Mouse (Mus musculus): ENCODE data around the gene Gm13306. TPM values are rescaled to one million over a fixed set of nuclear protein-coding genes. Genes with fewer than 3 reads are reported as not detected.
"Not testable (repeated sequence)": the region's sequence is repeated elsewhere in the genome, so short reads cannot be mapped to it uniquely, and the experiment has no call there.

The Gm13306 gene
- 20.2 and 24.2 TPM in 2 replicates for polyA plus RNA-seq (2012; rRNA removed)

DNA sequence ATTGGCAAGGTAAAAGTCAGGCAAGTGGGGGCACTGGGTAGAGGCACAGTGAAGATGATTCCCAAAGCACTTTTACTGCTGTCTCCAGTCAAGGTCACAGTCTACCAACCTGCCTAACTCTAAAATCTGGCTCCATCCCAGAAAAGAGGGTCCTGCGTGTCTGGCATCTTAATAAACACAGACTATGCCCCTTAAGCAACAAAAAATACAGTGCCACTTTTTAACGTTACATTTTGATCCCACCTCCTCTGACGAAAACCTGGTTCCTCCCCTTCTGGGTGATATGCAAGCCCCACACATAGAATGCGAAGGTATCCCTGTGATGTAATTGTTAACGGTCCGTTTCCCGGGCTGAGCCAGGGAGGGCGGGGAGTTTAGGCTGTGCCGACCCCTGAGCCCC lies at the start of gene Gm13306:
Gm13306 (plus strand) TSS at position 301 of the 400 bp plus-strand sequence.
- not testable (repeated sequence) for H3K36me3 ChIP-seq (ENCODE audit: control insufficient read depth, insufficient read depth, low read length); DNase-seq; H3K4me1 ChIP-seq (replicated peaks; ENCODE audit: control insufficient read depth, insufficient read depth, low read length); H3K4me3 ChIP-seq (ENCODE audit: control insufficient read depth, insufficient read depth, low read length); H3K27ac ChIP-seq (ENCODE audit: control insufficient read depth, insufficient read depth, low read length); H3K27me3 ChIP-seq (ENCODE audit: control insufficient read depth, insufficient read depth, low read length)
- no CpG with 5 or more reads among the region's 9 CpGs for WGBS

DNA sequence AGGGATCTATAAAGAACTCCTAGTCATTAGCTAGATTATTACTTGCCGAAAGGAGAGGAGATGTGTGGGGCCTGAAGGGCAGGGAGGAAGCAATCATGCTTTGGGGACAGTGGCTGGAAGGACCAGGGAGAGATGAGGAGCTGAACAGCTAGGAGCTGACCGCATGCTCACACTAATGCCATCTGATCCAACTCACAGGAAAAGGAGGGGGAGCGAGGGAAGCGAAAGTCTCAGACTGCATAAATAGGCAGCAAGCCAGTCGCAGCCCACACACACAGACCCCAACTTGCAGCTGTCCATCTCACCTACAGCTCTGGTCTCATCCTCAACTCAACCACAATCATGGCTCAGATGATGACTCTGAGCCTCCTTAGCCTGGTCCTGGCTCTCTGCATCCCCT lies 38.7 kb upstream of the Gm13306 start, which contains the start of gene Gm13304:
Gm13304 (plus strand) TSS at position 301 of the 400 bp plus-strand sequence.
- not testable (repeated sequence) for H3K36me3 ChIP-seq (ENCODE audit: control insufficient read depth, insufficient read depth, low read length); H3K27me3 ChIP-seq (ENCODE audit: control insufficient read depth, insufficient read depth, low read length); H3K4me1 ChIP-seq (replicated peaks; ENCODE audit: control insufficient read depth, insufficient read depth, low read length); H3K4me3 ChIP-seq (ENCODE audit: control insufficient read depth, insufficient read depth, low read length); H3K27ac ChIP-seq (ENCODE audit: control insufficient read depth, insufficient read depth, low read length); DNase-seq
- WGBS: no CpG with 5 or more reads among the region's 5 CpGs

DNA sequence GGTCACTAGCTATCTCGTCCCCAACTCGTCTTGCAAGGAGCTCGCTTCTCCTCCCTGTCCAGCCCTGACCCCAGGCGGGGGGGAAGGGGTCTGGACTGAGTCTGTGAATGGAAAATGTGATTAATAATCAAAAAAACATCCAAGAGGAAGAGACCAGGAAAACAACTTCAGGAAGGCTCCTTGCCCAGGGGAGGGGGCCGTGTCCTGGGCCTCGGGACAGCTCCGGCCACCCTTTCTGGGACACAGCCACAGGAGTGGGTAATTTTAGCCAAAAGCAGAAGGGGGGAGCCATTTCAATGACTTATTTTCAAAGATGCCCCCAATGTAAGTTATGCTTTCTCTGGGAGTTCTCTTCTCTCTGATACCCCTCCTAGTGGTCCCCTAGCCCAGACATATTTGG lies 15.3 kb downstream of the Gm13306 start, which contains the start of gene Gm13305:
Gm13305 (minus strand) TSS at position 101 of the 400 bp plus-strand sequence.
- not testable (repeated sequence) for H3K4me3 ChIP-seq (ENCODE audit: control insufficient read depth, insufficient read depth, low read length); H3K4me1 ChIP-seq (replicated peaks; ENCODE audit: control insufficient read depth, insufficient read depth, low read length); DNase-seq; H3K36me3 ChIP-seq (ENCODE audit: control insufficient read depth, insufficient read depth, low read length); H3K27ac ChIP-seq (ENCODE audit: control insufficient read depth, insufficient read depth, low read length); H3K27me3 ChIP-seq (ENCODE audit: control insufficient read depth, insufficient read depth, low read length)
- no CpG with 5 or more reads among the region's 7 CpGs for WGBS

DNA sequence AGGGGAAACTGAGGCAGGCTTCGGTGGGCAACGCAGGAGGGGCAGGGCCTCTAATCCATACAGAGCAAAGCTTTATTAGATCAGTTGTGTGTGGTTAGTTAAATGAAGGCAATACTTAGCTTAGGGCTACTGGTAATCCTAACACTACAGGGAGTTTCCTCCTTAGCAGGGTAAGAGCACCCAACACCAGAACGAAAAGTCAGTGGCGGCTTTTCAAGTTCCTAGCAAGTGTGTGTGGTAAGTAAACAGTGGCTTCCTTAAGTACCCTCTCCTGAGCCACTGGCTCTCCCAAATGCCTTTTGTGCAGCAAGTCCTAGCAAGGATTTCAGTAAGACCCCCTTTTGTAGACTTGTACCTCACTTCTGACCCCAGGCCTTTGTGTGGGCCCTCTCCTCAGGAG lies 25.0 kb downstream of the Gm13306 start:
- DNase-seq; H3K4me1 ChIP-seq (replicated peaks; ENCODE audit: control insufficient read depth, insufficient read depth, low read length); H3K36me3 ChIP-seq (ENCODE audit: control insufficient read depth, insufficient read depth, low read length); H3K27ac ChIP-seq (ENCODE audit: control insufficient read depth, insufficient read depth, low read length); H3K27me3 ChIP-seq (ENCODE audit: control insufficient read depth, insufficient read depth, low read length); H3K4me3 ChIP-seq (ENCODE audit: control insufficient read depth, insufficient read depth, low read length): not testable (repeated sequence)
- WGBS: no CpG with 5 or more reads among the region's 4 CpGs

DNA sequence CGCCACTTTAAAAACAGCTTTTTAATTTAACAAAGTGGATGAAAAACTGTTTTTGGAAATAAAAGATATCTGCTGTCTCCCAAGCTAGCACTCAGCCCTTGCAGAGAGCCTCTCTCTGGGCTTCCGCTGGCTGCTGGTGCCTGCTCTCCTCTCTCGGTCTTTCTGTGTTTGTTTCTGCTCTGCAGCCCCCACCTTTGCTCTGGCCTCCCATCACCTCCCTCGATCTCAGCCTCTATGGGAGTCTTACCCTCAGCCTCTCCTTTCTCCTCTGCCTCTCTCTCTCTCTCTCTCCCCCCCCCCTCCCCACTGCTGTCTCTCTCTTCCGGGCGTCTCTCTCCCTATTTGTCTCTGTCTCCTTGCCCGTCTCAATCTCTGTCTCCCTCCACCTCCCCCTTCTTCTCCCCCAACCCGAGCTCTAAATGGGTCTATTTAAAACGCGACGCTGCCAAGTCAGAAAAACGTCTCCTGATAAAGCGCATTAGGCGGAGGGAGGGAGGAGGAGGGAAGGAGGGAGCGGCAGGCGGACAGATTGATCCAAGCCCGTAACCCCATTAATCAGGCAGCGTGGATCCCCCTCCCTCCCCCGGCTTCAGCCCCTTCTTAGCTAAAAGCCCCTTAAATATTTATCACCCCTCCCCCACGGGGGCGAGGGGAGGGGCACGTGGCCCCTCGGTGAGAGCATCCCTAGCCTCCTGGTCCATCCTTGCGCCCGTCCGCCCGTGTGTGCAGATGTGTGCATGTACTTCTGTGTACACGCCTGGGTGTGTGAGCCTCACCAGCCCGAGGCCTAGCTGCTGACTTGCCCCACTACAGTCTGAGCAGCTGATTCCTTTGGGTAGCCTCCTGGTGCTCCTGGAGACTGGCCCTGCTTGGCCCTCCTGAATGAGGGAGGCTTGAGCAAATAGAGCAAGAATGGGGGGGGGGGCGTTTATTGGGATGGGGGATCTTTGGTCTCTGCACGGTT lies 30.3 kb downstream of the Gm13306 start:
- WGBS: no CpG with 5 or more reads among the region's 31 CpGs

DNA sequence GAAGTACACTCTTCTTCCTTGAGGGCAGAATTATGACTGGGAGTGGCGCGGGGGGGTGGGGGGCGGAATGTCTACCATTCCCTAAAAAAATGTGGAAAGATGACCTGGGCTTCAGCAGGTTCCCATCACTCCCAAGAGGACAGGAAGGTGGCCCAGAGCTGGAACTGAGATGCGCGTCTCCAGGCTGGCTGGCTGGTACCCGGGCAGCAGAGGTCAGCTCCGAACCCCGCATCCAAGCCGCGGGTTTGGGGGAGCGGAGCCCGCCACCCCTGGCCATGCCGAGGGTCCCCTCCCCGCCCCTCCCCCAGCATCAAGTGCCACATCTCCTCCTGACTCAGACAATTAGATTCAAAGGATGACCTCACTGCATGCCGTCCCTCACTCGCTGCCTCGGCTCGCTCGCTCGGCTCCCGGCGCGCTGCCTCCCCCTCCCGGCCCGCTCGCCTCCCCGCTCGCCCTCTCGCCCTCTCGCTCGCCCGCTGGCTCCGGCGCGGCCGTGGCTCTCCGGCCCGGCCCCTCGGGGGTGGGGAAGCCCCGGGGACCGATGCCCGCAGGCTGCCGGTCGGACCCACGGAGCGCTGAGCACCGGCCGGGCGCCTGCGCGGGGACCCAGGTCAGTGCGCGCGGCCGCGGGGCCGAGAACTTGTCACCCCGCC lies 31.2 kb downstream of the Gm13306 start:
- not testable (repeated sequence) for H3K36me3 ChIP-seq (ENCODE audit: control insufficient read depth, insufficient read depth, low read length); H3K4me1 ChIP-seq (replicated peaks; ENCODE audit: control insufficient read depth, insufficient read depth, low read length); H3K4me3 ChIP-seq (ENCODE audit: control insufficient read depth, insufficient read depth, low read length); DNase-seq; H3K27me3 ChIP-seq (ENCODE audit: control insufficient read depth, insufficient read depth, low read length); H3K27ac ChIP-seq (ENCODE audit: control insufficient read depth, insufficient read depth, low read length)
- WGBS: no CpG with 5 or more reads among the region's 58 CpGs

More for the DNA sequence above, 30.3 kb downstream of the Gm13306 start:
- not testable (repeated sequence) for H3K27me3 ChIP-seq (ENCODE audit: control insufficient read depth, insufficient read depth, low read length); H3K27ac ChIP-seq (ENCODE audit: control insufficient read depth, insufficient read depth, low read length); H3K4me3 ChIP-seq (ENCODE audit: control insufficient read depth, insufficient read depth, low read length); DNase-seq; H3K4me1 ChIP-seq (replicated peaks; ENCODE audit: control insufficient read depth, insufficient read depth, low read length); H3K36me3 ChIP-seq (ENCODE audit: control insufficient read depth, insufficient read depth, low read length)

DNA sequence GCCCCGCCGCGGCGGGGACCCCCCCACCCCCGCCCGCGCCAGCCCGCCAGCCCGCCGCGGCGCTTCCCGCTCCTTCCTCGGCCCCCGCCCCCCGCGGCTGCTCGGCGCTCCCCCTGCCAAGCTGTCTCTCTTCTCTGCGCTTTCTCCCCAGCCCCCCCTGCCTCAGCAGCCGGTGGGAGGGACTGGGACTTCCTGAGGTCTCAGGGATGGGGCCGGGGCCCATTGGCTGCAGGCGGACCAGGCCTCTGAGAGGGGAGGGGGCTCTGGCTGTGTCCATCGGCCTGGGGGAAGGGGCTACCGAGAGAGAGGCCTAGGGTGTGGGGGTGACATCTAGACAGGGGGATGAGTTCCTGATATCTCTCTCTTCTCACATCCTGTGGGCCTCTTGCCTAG lies 31.7 kb downstream of the Gm13306 start:
- not testable (repeated sequence) for H3K36me3 ChIP-seq (ENCODE audit: control insufficient read depth, insufficient read depth, low read length); H3K27ac ChIP-seq (ENCODE audit: control insufficient read depth, insufficient read depth, low read length); H3K27me3 ChIP-seq (ENCODE audit: control insufficient read depth, insufficient read depth, low read length); H3K4me1 ChIP-seq (replicated peaks; ENCODE audit: control insufficient read depth, insufficient read depth, low read length); DNase-seq; H3K4me3 ChIP-seq (ENCODE audit: control insufficient read depth, insufficient read depth, low read length)
- no CpG with 5 or more reads among the region's 25 CpGs for WGBS

Other genes starting within 250 kb of the Gm13306 start
- gene Gm21541, start 249.8 kb upstream of the Gm13306 start, polyA plus RNA-seq (2012; rRNA removed): 12.4 and 22.8 TPM in 2 replicates
- 4.3 and 5.9 TPM in 2 replicates for gene Gm20878, start 211.9 kb upstream of the Gm13306 start, polyA plus RNA-seq (2012; rRNA removed)
- 0.15 TPM in 2 replicates for gene Fam205a4, start 187.4 kb upstream of the Gm13306 start, polyA plus RNA-seq (2012; rRNA removed)
- gene Gm21093, start 118.7 kb upstream of the Gm13306 start, polyA plus RNA-seq (2012; rRNA removed): 0.12 TPM in 1 of 2 replicates, not detected in the other
- gene Gm3893, start 62.2 kb upstream of the Gm13306 start, polyA plus RNA-seq (2012; rRNA removed): not detected in 2 replicates
- gene Gm13304, start 38.6 kb upstream of the Gm13306 start, polyA plus RNA-seq (2012; rRNA removed): not detected in 2 replicates
- 23.3 and 38.0 TPM in 2 replicates for gene Gm13305, start 15.2 kb downstream of the Gm13306 start, polyA plus RNA-seq (2012; rRNA removed)
- gene Gm10600, start 87.2 kb downstream of the Gm13306 start, polyA plus RNA-seq (2012; rRNA removed): not detected in 2 replicates
- gene Ccl21b, start 102.3 kb downstream of the Gm13306 start, polyA plus RNA-seq (2012; rRNA removed): 5.9 and 9.4 TPM in 2 replicates
- gene Gm21953, start 140.8 kb downstream of the Gm13306 start, polyA plus RNA-seq (2012; rRNA removed): not detected in 2 replicates
- 0.04 and 0.09 TPM in 2 replicates for gene Fam205a3, start 164.9 kb downstream of the Gm13306 start, polyA plus RNA-seq (2012; rRNA removed)